Mouse (Mus musculus): ENCODE measurements at regions not wholly inside any gene's neighbourhood (a gene's known extent, or its start where the extent isn't known, plus 50 kb on each side); places are given as distances from the start of the nearest gene placed in this dataset.

DNA sequence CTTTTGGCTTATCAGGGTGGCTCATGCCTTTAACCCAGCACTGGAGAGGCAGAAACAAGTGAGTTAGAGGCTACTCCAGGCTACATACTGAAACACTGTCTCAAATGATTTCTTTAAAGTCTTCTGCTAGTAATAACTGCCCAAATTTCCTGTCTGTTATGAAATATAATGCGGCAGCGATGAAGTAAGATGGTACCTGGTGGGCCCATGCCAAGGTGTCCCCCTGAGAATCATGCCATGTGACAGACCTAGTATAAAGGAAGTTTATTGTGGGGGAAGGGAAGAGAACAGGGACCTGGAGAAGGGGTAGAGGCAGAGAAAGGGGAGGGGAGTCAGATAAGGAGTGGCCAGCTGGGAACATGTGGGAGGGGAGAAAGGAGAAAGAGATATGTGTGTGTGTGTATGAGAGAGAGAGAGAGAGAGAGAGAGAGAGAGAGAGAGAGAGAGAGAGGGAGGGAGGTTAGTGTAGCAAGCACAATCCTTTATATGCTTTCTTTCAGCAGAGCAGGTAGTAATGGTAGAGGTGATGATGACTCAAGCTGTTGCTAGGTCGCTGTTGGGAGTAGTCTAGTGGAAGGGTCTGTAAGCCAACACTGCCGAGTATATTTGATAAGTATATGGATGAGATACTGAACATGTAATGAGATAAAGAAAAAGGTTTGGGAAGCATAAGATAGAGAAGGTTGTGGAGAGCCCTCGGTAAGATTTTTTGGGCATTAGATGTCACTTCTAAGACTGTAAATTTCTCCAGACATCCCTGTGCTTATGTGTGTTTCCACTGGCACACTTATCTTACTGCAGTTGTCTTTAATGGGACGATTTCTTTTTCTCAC lies 71.1 kb upstream of the Dph5 start:
- DNase-seq: peak in 1 of 2 experiments; percentile 19

DNA sequence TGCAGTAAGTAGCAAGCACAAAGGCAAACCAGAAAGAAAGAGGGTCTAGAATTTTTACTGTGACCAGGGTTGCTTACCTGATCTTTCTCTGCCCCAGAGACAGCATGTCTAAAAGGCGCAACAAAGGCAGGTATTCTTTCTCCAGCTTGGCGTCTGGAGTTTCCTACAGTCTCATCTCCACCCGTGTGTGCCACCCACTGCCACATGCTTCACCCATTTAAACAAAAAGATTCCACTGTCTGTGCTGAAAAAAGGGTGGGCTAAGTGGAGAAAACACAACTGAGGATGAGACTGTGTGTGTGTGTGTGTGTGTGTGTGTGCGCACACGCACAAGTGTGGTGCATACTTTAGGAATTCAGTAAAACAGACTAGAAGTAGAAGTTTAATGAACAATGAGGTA lies 69.9 kb upstream of the Dph5 start:
- DNase-seq: no peak

DNA sequence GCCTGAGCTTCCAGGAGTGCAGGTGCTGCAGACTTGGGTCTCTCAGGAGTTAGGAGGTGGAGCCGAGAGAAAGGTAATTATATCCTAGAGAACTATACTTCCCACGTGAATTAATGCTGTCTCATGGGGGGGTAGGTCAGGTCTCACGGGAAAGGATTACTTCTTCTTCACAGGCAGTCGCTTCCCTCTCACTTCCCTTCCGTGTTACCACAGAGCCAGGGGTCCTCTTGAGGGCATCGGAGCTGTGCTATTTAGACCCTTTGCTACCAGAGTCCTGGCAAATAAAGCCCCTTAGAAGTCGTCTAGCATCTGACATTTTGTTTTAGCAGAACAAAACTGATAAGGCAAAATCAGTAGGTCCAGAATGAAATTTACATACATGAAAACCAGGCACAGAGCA lies 68.9 kb upstream of the Dph5 start:
- DNase-seq: peak in 1 of 2 experiments; percentile 17

DNA sequence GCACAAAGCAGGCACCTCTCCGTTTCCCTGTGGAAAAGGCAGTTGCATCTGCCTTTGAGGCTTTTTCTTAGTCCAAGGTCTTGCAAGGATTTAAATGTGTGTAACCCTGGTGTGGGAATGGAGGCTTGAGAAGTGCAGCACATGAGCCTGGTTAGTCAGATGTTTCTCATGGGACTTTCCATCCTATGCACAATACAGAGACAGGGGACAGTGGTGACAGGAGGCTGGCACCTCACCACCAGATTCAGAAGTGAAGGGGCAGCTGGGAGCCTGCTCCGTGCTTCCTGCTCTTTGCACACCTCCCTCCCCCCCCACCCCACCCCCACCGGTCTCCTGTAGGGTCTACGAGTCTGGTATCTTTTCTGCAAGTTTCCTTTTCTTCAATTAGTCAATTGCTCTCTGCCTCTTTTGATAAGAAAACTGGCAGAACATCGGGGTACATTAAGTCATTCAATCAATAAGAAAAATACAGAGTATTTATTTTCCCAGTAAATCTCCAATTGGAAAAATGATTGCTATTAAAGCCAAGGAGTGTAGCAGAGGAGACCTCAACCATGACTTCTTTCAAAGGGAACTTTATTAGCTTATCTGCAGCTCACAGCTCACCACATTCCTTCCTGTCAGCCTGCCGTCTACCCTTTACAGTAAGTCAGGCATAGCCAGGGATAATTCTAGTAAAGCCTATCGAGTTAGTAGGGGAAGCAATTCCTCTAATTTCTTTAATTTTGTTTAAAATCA lies 68.1 kb upstream of the Dph5 start:
- peak; percentile 63 to 68 for DNase-seq

DNA sequence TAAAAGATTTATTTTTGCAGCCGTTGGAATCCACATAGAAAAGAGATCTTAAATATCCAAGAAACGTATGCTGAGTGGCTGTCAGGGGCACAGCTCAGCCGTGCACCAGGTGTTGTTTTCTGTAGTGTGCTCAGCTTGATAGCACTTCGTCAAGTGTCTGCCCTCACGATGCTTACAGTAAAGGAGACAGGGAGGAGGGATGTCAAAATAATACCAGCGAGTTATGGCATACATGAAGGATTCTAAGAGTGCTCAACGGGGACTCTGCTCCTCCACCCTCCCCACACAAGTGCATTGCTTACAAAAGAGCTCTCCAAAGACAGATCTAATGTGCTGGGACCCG lies 67.5 kb upstream of the Dph5 start:
- DNase-seq: no peak

DNA sequence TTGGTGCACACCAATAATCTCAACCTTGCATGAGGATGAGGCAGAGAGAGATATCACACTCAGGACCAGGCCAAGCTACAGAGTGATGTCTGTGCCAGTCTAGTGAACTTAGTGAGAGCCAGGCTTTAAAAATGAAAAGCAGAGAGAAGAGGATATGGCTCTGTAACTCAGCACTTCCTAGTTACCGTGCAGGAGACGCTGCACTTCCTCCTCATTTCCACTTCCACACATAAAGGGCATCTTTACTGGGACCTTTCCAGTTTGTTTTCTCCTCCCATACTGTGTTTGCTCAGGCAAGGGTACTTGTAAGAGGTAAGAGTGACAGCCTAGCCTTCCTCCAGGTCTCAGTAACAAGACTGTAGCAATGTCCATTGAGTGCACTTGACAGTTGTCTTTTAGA lies 66.0 kb upstream of the Dph5 start:
- no peak for DNase-seq

DNA sequence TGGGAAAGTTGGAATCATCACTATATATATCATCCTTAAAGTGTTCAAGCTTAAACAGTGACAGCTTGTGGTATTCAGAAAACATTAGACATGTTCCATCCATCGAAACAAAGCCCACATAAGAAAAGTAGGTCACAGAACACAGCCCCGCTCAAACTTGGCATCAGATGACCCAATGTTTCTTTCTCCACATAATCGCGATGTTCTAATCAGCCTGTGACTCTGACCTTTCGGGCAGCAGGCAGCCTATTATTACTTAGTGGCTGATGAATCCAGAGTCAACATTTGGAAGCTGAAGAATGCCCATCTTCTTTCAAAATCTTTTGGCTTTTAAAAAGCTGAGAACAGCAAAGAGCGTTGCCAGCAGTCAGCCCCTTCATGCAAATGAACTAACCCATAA lies 65.1 kb upstream of the Dph5 start:
- peak in 1 of 2 experiments; percentile 6 for DNase-seq

DNA sequence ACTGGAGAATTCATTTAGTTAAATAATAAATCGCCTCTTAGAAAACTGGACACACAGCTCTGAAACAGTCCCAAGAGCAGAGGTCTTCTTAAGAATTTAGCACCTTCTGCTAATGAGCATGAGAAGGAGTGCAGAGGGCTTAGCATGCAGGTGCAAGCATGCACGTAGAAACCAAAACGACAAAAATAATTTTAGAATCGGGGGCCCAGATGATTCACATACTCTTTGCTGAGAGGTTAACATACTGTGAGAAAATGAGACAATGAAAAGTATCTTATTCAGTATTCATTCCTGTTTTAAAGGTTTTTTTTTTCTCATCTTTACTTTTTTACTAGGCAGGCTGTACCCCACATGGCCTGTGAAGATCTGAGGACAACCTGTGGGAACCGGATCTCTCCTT lies 63.9 kb upstream of the Dph5 start:
- DNase-seq: no peak

DNA sequence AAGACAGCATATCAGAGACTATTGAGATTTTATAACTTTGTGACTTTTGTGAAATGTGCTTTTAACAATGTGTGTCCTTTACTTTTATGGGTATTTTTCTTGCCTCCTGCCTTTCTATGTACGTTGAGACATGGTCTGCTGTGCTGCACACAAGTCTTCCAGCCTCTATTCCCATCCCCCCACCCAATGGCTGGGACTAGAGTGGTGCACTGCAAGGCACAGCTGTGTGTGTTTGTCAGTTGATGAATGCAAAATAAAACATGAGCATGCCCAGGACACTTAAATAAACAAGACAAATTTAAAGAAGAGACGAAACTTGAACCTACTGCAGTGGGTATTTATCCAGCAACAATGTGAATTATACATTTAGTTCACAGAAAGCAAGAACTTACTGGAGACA lies 62.8 kb upstream of the Dph5 start:
- no peak for DNase-seq

DNA sequence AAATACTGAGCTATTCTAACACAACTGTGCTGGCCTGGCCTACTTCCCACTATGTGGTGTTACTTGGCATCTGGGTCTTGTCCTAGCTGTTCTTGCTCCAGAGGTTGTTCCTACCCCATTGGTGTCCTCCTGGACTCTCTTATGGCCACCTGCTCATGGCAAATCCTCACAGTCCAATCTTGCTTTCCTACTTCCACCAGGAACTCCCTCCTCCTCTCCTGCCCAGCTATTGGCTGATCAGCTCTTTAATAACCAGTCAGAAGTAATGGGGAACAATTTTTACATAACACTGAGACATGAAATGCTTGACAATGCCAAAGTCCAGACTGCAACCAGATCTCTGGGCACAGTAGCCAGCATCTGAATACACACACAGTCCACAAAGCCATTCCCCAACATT lies 52.3 kb upstream of the Dph5 start:
- no peak for DNase-seq

DNA sequence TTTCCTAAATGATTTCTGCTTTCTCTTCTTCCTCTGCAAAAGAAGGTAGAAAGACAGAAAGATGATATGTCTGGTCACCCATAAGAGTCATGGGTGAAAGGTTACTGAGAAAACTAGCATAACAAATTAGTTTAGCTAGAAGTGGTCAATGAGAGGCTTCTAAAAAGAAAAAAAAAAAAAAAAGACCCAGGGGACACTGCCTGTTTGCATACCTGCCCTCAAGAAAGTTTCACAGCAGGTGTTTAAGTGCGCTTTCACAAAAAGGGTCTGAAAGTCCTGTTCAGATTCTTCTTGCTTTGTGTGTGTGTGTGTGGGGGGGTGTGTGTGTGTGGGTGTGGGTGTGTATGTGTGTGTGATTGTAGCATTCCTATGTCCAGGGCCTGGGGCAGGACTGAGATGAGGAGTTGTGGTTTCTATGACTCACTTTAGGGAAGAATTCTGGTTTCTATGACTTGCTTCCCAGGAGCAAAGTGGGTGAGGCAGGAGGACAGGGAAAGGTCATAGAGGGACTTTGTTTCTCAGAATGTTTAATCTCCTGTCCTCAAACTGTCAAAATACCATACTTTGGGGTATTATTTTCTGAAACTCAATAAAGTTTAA lies 49.9 kb upstream of the Dph5 start:
- no peak for DNase-seq
